Mouse (Mus musculus): ENCODE measurements around the gene Trim42.

DNA sequence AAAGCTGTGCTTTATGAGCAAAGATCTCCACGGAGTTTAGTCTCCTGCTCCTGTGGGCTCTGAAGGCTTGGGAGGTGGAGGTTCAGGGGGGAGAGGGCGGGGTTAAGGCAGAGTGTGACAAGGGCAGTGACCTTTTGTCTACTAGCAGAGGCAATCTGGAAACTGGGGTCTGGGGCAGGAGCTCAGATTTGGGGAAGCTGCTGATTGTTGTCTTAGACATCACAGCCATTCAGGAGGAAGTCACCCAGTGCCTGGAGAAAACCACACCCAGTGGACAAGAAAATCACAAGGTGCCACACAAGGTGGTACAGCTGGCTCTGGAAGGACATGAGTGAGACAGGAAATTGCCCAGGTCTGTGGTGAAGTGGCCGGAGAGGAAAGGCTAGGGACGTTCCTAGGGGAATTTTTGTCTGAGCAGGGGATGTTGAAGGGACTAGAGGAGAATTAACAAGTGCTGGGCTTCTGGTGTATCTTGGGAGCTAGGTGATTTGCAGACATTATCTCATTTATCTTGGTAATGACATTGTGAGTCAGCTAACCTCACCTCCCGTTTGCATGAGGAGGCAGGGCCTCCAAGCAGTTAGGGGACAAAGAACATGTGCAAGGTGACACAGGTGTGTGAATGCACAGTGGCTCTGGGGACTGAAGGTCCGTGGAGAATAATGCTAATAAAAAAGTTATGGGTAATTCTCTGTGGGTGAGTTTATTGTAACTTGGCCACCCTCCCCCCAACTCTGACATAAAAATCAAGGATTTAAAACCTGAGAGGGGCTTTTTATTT, 61.9 kb downstream of the Trim42 start:
- TF ChIP-seq POLR2A (IDR thresholded peaks at IDR 0.05; ENCODE audit: control insufficient read depth, extremely low read depth, insufficient read depth, low read length, poor library complexity) (no peak), CTCF (IDR thresholded peaks at IDR 0.05; ENCODE audit: borderline replicate concordance, control insufficient read depth, extremely low read depth, insufficient read depth, low read length, poor library complexity) (no peak)

Measured in thymus, adult 2 months (tissue).